Comparison of ENCODE assay signal across 23 mouse cellular contexts in genomic region chr1:167094589-167095148, GRCm38 (mm10).
"Had no signal": no experiment of that assay in that cellular context is flagged by ENCODE, and none has a peak within 500 bp of the region (broad histone marks: within the 10 kb centered on the region; RNA-seq: fewer than 3 reads in every experiment).

No protein-coding gene starts in this region.

- H3K27ac ChIP-seq: kidney, embryonic 15.5 days; limb, embryonic 12.5 days; limb, embryonic 15.5 days; liver, embryonic 14.5 days; macrophage; midbrain, embryonic 13.5 days; neural tube, embryonic 12.5 days; stomach, postnatal 0 days had no signal

- DNase-seq: kidney, adult 8-10 months; kidney, postnatal 10 days; kidney, postnatal 36 days; layer of hippocampus, postnatal 36 days; left cerebral cortex, postnatal 4 days; liver, postnatal 0 days; lung, embryonic 14.5 days; right cerebral cortex, adult 18-20 months; right cerebral cortex, postnatal 14 days; right cerebral cortex, postnatal 4 days; thymus, adult 2 months; thymus, postnatal 14 days; thymus, postnatal 4 days had no signal

- H3K36me3 ChIP-seq: kidney, embryonic 15.5 days; limb, embryonic 12.5 days; limb, embryonic 15.5 days; midbrain, embryonic 13.5 days; neural tube, embryonic 12.5 days had no signal

- H3K4me3 ChIP-seq: kidney, embryonic 15.5 days; limb, embryonic 12.5 days; limb, embryonic 15.5 days; midbrain, embryonic 13.5 days; neural tube, embryonic 12.5 days had no signal

- ATAC-seq: liver, postnatal 0 days; lung, postnatal 0 days; midbrain, embryonic 13.5 days had no signal

- H3K9ac ChIP-seq: kidney, embryonic 15.5 days; limb, embryonic 12.5 days; limb, embryonic 15.5 days; liver, embryonic 14.5 days; liver, postnatal 0 days; lung, embryonic 14.5 days; midbrain, embryonic 13.5 days; neural tube, embryonic 12.5 days had no signal

- H3K27me3 ChIP-seq: kidney, embryonic 15.5 days; limb, embryonic 12.5 days; limb, embryonic 15.5 days; midbrain, embryonic 13.5 days; neural tube, embryonic 12.5 days had no signal

- H3K4me2 ChIP-seq: kidney, embryonic 15.5 days; limb, embryonic 12.5 days; limb, embryonic 15.5 days; liver, embryonic 11.5 days; lung, embryonic 14.5 days; midbrain, embryonic 13.5 days; neural tube, embryonic 12.5 days had no signal

- H3K9me3 ChIP-seq: kidney, embryonic 15.5 days; limb, embryonic 12.5 days; limb, embryonic 15.5 days; midbrain, embryonic 13.5 days; neural tube, embryonic 12.5 days had no signal

- H3K4me1 ChIP-seq: kidney, embryonic 15.5 days; limb, embryonic 12.5 days; limb, embryonic 15.5 days; midbrain, embryonic 13.5 days; neural tube, embryonic 12.5 days had no signal
